In the genomic region with DNA sequence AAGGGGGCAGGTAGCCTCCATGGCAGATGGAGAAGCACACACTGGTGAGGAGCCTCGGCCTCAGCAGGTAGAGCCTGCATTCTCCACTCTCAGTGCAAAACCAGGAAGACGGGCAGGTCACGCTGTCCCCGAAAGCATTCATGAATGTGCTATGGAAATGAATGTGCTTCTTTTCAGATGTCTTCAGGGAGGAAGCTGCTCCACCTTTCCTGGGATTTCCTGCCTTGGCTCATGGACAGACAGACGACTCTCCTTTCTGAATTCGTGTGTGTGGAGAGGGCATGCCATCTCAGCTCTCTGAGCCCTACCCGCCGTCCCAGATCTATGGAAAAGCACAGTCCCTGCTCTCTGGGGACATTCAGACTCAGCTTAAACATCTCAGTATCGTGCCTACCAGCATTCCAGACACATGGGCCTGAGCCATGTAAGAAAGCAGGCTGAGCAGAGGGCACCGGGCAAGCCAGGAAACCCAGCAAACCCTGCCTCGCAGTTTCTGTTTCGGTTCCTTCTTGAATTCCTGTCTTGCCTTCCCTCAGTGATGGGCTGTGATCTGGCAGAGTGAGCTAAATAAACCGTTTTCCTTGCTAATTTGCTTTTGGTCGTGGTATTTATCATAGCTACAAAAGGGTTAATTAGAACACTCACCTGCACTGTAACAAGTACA, we compare ENCODE assay signal across 18 mouse cellular contexts.
A peak's percentile ranks its signal among the peaks of the same experiment; 100 is the strongest.
DNase-seq lines count a peak whose midpoint lies in the region; ATAC-seq and TF ChIP-seq lines count a peak whose summit lies in the region.
"Had no signal": no experiment of that assay in that cellular context is flagged by ENCODE, and none has a peak within 500 bp of the region (broad histone marks: within the 10 kb centered on the region; RNA-seq: fewer than 3 reads in every experiment).

No protein-coding gene starts in this region.

- WGBS in heart, embryonic 10.5 days, result 74% methylated on average over 14 of the region's 14 CpGs
- 66% methylated on average over 14 of the region's 14 CpGs for WGBS in kidney, postnatal 0 days
- 79% methylated on average over 14 of the region's 14 CpGs for WGBS in hindbrain, embryonic 11.5 days

- no peak overlapping the region for H3K4me3 ChIP-seq in heart, embryonic 10.5 days
- H3K4me3 ChIP-seq in kidney, postnatal 0 days (replicated peaks; ENCODE audit: low read depth, low read length), result no peak overlapping the region
- H3K4me3 ChIP-seq in hindbrain, embryonic 11.5 days (ENCODE audit: low read depth, low read length), result no peak overlapping the region
- H3K4me3 ChIP-seq: neural tube, embryonic 15.5 days had no signal

- 0 out of 2 replicates have a peak overlapping the region, but pooled peaks have one; percentile 6 for H3K4me2 ChIP-seq in kidney, postnatal 0 days (ENCODE audit: low read length)
- H3K4me2 ChIP-seq in hindbrain, embryonic 11.5 days (replicated peaks; ENCODE audit: low read depth, low read length), result no peak overlapping the region
- H3K4me2 ChIP-seq: lung, embryonic 14.5 days; midbrain, embryonic 11.5 days; neural tube, embryonic 15.5 days had no signal

- H3K9ac ChIP-seq in kidney, postnatal 0 days (ENCODE audit: low read depth, low read length), result no peak overlapping the region
- no peak overlapping the region for H3K9ac ChIP-seq in hindbrain, embryonic 11.5 days (ENCODE audit: low read depth, low read length)
- H3K9ac ChIP-seq: lung, embryonic 14.5 days; neural tube, embryonic 15.5 days had no signal

- no peaks in the 10 kb centered on the region for H3K36me3 ChIP-seq in heart, embryonic 10.5 days
- H3K36me3 ChIP-seq in kidney, postnatal 0 days (ENCODE audit: insufficient read depth, low read length), result no peaks in the 10 kb centered on the region
- no peaks in the 10 kb centered on the region for H3K36me3 ChIP-seq in splenic B cell, adult 2 months (ENCODE audit: control insufficient read depth, insufficient read depth, low read length, poor library complexity, severe bottlenecking)
- H3K36me3 ChIP-seq in hindbrain, embryonic 11.5 days (ENCODE audit: control insufficient read depth, insufficient read depth, low read length), result no peaks in the 10 kb centered on the region
- H3K36me3 ChIP-seq: G1E; neural tube, embryonic 15.5 days had no signal

- H3K27ac ChIP-seq in heart, embryonic 10.5 days, result no peak overlapping the region
- no peak overlapping the region for H3K27ac ChIP-seq in kidney, postnatal 0 days
- no peak overlapping the region for H3K27ac ChIP-seq in hindbrain, embryonic 11.5 days (ENCODE audit: low read depth, low read length)
- H3K27ac ChIP-seq: neural tube, embryonic 15.5 days had no signal

- no peaks in the 10 kb centered on the region for H3K27me3 ChIP-seq in heart, embryonic 10.5 days (ENCODE audit: insufficient read depth, poor library complexity, severe bottlenecking)
- H3K27me3 ChIP-seq in kidney, postnatal 0 days (ENCODE audit: insufficient read depth, low read length), result no peaks in the 10 kb centered on the region
- H3K27me3 ChIP-seq in splenic B cell, adult 2 months (ENCODE audit: control insufficient read depth, insufficient read depth, low read length, poor library complexity, severe bottlenecking), result no peaks in the 10 kb centered on the region
- H3K27me3 ChIP-seq in hindbrain, embryonic 11.5 days (ENCODE audit: control insufficient read depth, insufficient read depth, low read length), result no peaks in the 10 kb centered on the region
- H3K27me3 ChIP-seq: neural tube, embryonic 15.5 days had no signal

- DNase-seq in heart, adult 18-20 months, result peak; percentile 13 to 37
- no peak for DNase-seq in heart, embryonic 10.5 days (ENCODE audit: low spot score)
- peak; percentile 18 for DNase-seq in lung, postnatal 36 days
- DNase-seq in lung, postnatal 4 days, result no peak
- no peak for DNase-seq in kidney, postnatal 0 days (ENCODE audit: low spot score)
- DNase-seq in splenic B cell, adult 2 months (ENCODE audit: low read depth, low spot score), result peak; percentile 18
- DNase-seq in hindbrain, embryonic 11.5 days (ENCODE audit: low spot score), result no peak
- no peak for DNase-seq in left cerebral cortex, adult 8-10 months (ENCODE audit: low spot score in 2 of 2)
- DNase-seq: adrenal gland, postnatal 10 days; cerebellum, postnatal 14 days; gastrocnemius, postnatal 25 days; heart, postnatal 14 days; lung, embryonic 14.5 days; thymus, postnatal 14 days had no signal

- no peaks in the 10 kb centered on the region for H3K9me3 ChIP-seq in heart, embryonic 10.5 days
- no peaks in the 10 kb centered on the region for H3K9me3 ChIP-seq in kidney, postnatal 0 days (replicated peaks; ENCODE audit: low read length)
- no peaks in the 10 kb centered on the region for H3K9me3 ChIP-seq in hindbrain, embryonic 11.5 days (ENCODE audit: control insufficient read depth, low read length)
- H3K9me3 ChIP-seq: G1E; neural tube, embryonic 15.5 days had no signal

- no peak for ATAC-seq in kidney, postnatal 0 days (replicated peaks; ENCODE audit: low FRiP score, low read depth)
- no peak for ATAC-seq in hindbrain, embryonic 11.5 days (ENCODE audit: low FRiP score)
- ATAC-seq: inflammation-experienced regulatory T-cells, adult 6 months had no signal

- 0 out of 2 replicates have a peak, but pooled peaks cover 6% of the 10 kb centered on the region for H3K4me1 ChIP-seq in heart, embryonic 10.5 days
- no peaks in the 10 kb centered on the region for H3K4me1 ChIP-seq in kidney, postnatal 0 days (replicated peaks; ENCODE audit: insufficient read depth, low read length)
- no peaks in the 10 kb centered on the region for H3K4me1 ChIP-seq in hindbrain, embryonic 11.5 days (replicated peaks; ENCODE audit: control insufficient read depth, insufficient read depth, low read length)
- H3K4me1 ChIP-seq: neural tube, embryonic 15.5 days had no signal

- TF ChIP-seq CTCF in kidney, postnatal 0 days (IDR thresholded peaks at IDR 0.05; ENCODE audit: low read depth), result no peak

Comparison
In these comparisons a context has a peak if more than half of its experiments do, and no peak if none do; other contexts are left out.
1. DNase-seq: peak in heart, adult 18-20 months (2 of 2), lung, postnatal 36 days (single experiment) and splenic B cell, adult 2 months (single experiment); none in heart, embryonic 10.5 days (single experiment), lung, postnatal 4 days (0 of 2), kidney, postnatal 0 days (single experiment), hindbrain, embryonic 11.5 days (single experiment) and left cerebral cortex, adult 8-10 months (0 of 2).